Comparison of ENCODE assay signal across 8 mouse cellular contexts in the genomic region with DNA sequence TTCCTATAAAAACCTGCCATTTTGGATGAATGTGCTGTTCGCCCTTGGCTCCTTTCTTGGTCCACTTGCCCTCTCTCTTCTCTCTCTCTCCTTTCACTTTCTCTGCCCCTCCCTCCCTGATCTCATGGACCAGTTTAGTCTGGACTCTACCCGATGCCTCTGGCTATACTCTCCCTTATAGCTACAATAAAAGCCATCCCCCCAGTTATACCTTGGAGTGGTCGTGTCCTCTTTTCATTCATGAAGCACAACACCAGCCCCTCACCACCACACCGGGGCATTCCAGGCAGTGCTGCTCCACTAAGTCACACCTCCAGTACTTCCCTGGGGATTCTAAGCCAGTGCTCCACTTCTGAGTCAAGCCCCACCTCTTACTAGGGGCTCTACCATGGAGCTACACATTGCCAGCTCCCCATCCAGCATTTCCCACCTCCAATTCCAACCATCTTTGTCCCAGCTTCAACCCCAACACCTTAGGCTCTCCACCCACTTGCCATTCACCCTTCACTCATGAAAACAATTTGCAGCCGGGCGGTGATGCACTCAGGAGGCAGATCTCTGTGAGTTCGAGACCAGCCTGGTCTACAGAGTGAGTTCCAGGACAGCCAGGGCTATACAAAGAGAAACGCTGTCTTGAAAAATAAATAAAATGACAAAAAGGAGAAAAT. TPM values are rescaled to one million over a fixed set of nuclear protein-coding genes. Genes with fewer than 3 reads are reported as not detected.
DNase-seq lines count a peak whose midpoint lies in the region; ATAC-seq and TF ChIP-seq lines count a peak whose summit lies in the region.

No protein-coding gene starts in this region.

- no peak for DNase-seq in neural tube, embryonic 11.5 days (ENCODE audit: low spot score)
- no peak for DNase-seq in neural tube, embryonic 10.5 days (ENCODE audit: extremely low spot score, low spot score)
- no peak for DNase-seq in stomach, postnatal 0 days (ENCODE audit: low spot score)
- DNase-seq in cerebellum, adult 8-10 months: no peak
- DNase-seq in left cerebral cortex, adult 9 months (ENCODE audit: low spot score in 2 of 2): no peak

- 70% methylated on average over 8 of the region's 8 CpGs for WGBS in neural tube, embryonic 11.5 days
- 70% methylated on average over 8 of the region's 8 CpGs for WGBS in liver, embryonic 12.5 days (ENCODE audit: insufficient replicate concordance)
- 75% methylated on average over 8 of the region's 8 CpGs for WGBS in stomach, postnatal 0 days

- H3K9ac ChIP-seq in neural tube, embryonic 11.5 days (ENCODE audit: low read length): peak overlapping the region; percentile 41; the same call in 1 of the 2 replicates
- H3K9ac ChIP-seq in liver, embryonic 12.5 days: peak overlapping the region; percentile 58; the same call in 1 of the 2 replicates
- H3K9ac ChIP-seq in stomach, postnatal 0 days (ENCODE audit: low read length): no peak overlapping the region

- no peak overlapping the region for H3K27ac ChIP-seq in neural tube, embryonic 11.5 days (ENCODE audit: low read depth, low read length)
- peak overlapping the region; percentile 89 for H3K27ac ChIP-seq in liver, embryonic 12.5 days
- H3K27ac ChIP-seq in stomach, postnatal 0 days (replicated peaks): peak overlapping the region; percentile 91

- no peaks in the 10 kb centered on the region for H3K9me3 ChIP-seq in erythroblast, embryonic 14.5 days (ENCODE audit: control insufficient read depth, low read length)
- no peaks in the 10 kb centered on the region for H3K9me3 ChIP-seq in neural tube, embryonic 11.5 days (ENCODE audit: control insufficient read depth, low read length)
- no peaks in the 10 kb centered on the region for H3K9me3 ChIP-seq in liver, embryonic 12.5 days (replicated peaks)
- no peaks in the 10 kb centered on the region for H3K9me3 ChIP-seq in stomach, postnatal 0 days (ENCODE audit: control insufficient read depth, low read length)

- no peak for TF ChIP-seq CTCF in stomach, postnatal 0 days (IDR thresholded peaks at IDR 0.05; ENCODE audit: low read depth)

- H3K4me1 ChIP-seq in erythroblast, embryonic 14.5 days (ENCODE audit: control insufficient read depth): peaks cover 68% of the 10 kb centered on the region
- peaks cover 15% of the 10 kb centered on the region for H3K4me1 ChIP-seq in neural tube, embryonic 11.5 days (ENCODE audit: control insufficient read depth, insufficient read depth, low read length)
- peaks cover 72% of the 10 kb centered on the region for H3K4me1 ChIP-seq in liver, embryonic 12.5 days
- H3K4me1 ChIP-seq in stomach, postnatal 0 days (replicated peaks; ENCODE audit: control insufficient read depth, insufficient read depth): peaks cover 5% of the 10 kb centered on the region

- no peaks in the 10 kb centered on the region for H3K27me3 ChIP-seq in erythroblast, embryonic 14.5 days (ENCODE audit: control insufficient read depth)
- H3K27me3 ChIP-seq in neural tube, embryonic 11.5 days (ENCODE audit: control insufficient read depth, insufficient read depth, low read length): no peaks in the 10 kb centered on the region
- H3K27me3 ChIP-seq in liver, embryonic 12.5 days (replicated peaks): no peaks in the 10 kb centered on the region
- H3K27me3 ChIP-seq in stomach, postnatal 0 days (ENCODE audit: control insufficient read depth, insufficient read depth, low read length): no peaks in the 10 kb centered on the region

- H3K4me2 ChIP-seq in neural tube, embryonic 11.5 days (ENCODE audit: low read depth): no peak overlapping the region
- peak overlapping the region; percentile 96 for H3K4me2 ChIP-seq in liver, embryonic 12.5 days
- H3K4me2 ChIP-seq in stomach, postnatal 0 days (replicated peaks; ENCODE audit: low read depth): peak overlapping the region; percentile 64

- TF ChIP-seq EP300 in stomach, postnatal 0 days (optimal IDR thresholded peaks at IDR 0.05): no peak

- ATAC-seq in erythroblast, adult 5-6 weeks (replicated peaks; ENCODE audit: low FRiP score, poor library complexity, severe bottlenecking): no peak
- no peak for ATAC-seq in neural tube, embryonic 11.5 days (ENCODE audit: insufficient read depth, low FRiP score, low TSS enrichment)
- no peak for ATAC-seq in liver, embryonic 12.5 days
- no peak for ATAC-seq in stomach, postnatal 0 days (ENCODE audit: low FRiP score, low TSS enrichment)

- H3K36me3 ChIP-seq in erythroblast, embryonic 14.5 days (ENCODE audit: control insufficient read depth): peaks cover 2% of the 10 kb centered on the region; the same call in 1 of the 2 replicates
- no peaks in the 10 kb centered on the region for H3K36me3 ChIP-seq in neural tube, embryonic 11.5 days (ENCODE audit: control insufficient read depth, insufficient read depth, low read length)
- 0 out of 2 replicates have a peak, but pooled peaks cover 4% of the 10 kb centered on the region for H3K36me3 ChIP-seq in liver, embryonic 12.5 days
- no peaks in the 10 kb centered on the region for H3K36me3 ChIP-seq in stomach, postnatal 0 days (ENCODE audit: control insufficient read depth, insufficient read depth, low read length)

- peak overlapping the region; percentile 63 for H3K4me3 ChIP-seq in erythroblast, embryonic 14.5 days (replicated peaks)
- no peak overlapping the region for H3K4me3 ChIP-seq in neural tube, embryonic 11.5 days (ENCODE audit: low read depth, low read length)
- H3K4me3 ChIP-seq in liver, embryonic 12.5 days: 0 out of 2 replicates have a peak overlapping the region, but pooled peaks have one; percentile 58
- no peak overlapping the region for H3K4me3 ChIP-seq in stomach, postnatal 0 days (ENCODE audit: low read depth, low read length)

RNA-seq across cellular contexts. Expression of a gene that starts 2.7 kb away (rescaled TPM):
- polyA plus RNA-seq in erythroblast, embryonic 14.5 days (2012): 1.1 and 2.6 TPM in 2 replicates
- 5.8 and 9.0 TPM in 2 replicates for total RNA-seq in erythroblast, adult 5-6 weeks (2015; ENCODE audit: low replicate concordance)
- 10.7 and 11.2 TPM in 2 replicates for total RNA-seq in erythroblast, adult 5-6 weeks (2017; ENCODE audit: low replicate concordance)
- polyA plus RNA-seq in neural tube, embryonic 11.5 days (2014; fragmentation: Nextera tagmentation; extraction: Ambion mirVana): 34.1 and 37.4 TPM in 2 replicates
- polyA plus RNA-seq in liver, embryonic 12.5 days (2016; fragmentation: Nextera tagmentation; extraction: Ambion mirVana): 50.4 and 54.7 TPM in 2 replicates
- polyA plus RNA-seq in stomach, postnatal 0 days (2015; fragmentation: Nextera tagmentation; extraction: Ambion mirVana): 101 and 108 TPM in 2 replicates

RNA-seq across cellular contexts. Expression of a gene that starts 12.6 kb away (rescaled TPM):
- 0.31 and 0.50 TPM in 2 replicates for polyA plus RNA-seq in erythroblast, embryonic 14.5 days (2012)
- not detected in 2 replicates for total RNA-seq in erythroblast, adult 5-6 weeks (2015; ENCODE audit: low replicate concordance)
- not detected in 2 replicates for total RNA-seq in erythroblast, adult 5-6 weeks (2017; ENCODE audit: low replicate concordance)
- polyA plus RNA-seq in neural tube, embryonic 11.5 days (2014; fragmentation: Nextera tagmentation; extraction: Ambion mirVana): 0.78 and 1.1 TPM in 2 replicates
- 1.5 and 1.8 TPM in 2 replicates for polyA plus RNA-seq in liver, embryonic 12.5 days (2016; fragmentation: Nextera tagmentation; extraction: Ambion mirVana)
- polyA plus RNA-seq in stomach, postnatal 0 days (2015; fragmentation: Nextera tagmentation; extraction: Ambion mirVana): 16.6 and 16.9 TPM in 2 replicates

RNA-seq across cellular contexts. Expression of a gene that starts 41.1 kb away (rescaled TPM):
- 0.42 and 1.0 TPM in 2 replicates for polyA plus RNA-seq in erythroblast, embryonic 14.5 days (2012)
- total RNA-seq in erythroblast, adult 5-6 weeks (2015; ENCODE audit: low replicate concordance): 1.3 TPM in 1 of 2 replicates, not detected in the other
- total RNA-seq in erythroblast, adult 5-6 weeks (2017; ENCODE audit: low replicate concordance): 2.8 and 9.9 TPM in 2 replicates
- 1.3 and 2.3 TPM in 2 replicates for polyA plus RNA-seq in neural tube, embryonic 11.5 days (2014; fragmentation: Nextera tagmentation; extraction: Ambion mirVana)
- 0.80 and 0.87 TPM in 2 replicates for polyA plus RNA-seq in liver, embryonic 12.5 days (2016; fragmentation: Nextera tagmentation; extraction: Ambion mirVana)
- polyA plus RNA-seq in stomach, postnatal 0 days (2015; fragmentation: Nextera tagmentation; extraction: Ambion mirVana): 7.9 and 8.0 TPM in 2 replicates

RNA-seq across cellular contexts. Expression of a gene that starts 41.2 kb away (rescaled TPM):
- polyA plus RNA-seq in erythroblast, embryonic 14.5 days (2012): 543 and 840 TPM in 2 replicates
- 1,095 and 1,392 TPM in 2 replicates for total RNA-seq in erythroblast, adult 5-6 weeks (2015; ENCODE audit: low replicate concordance)
- 1,351 and 1,490 TPM in 2 replicates for total RNA-seq in erythroblast, adult 5-6 weeks (2017; ENCODE audit: low replicate concordance)
- 16.0 and 17.7 TPM in 2 replicates for polyA plus RNA-seq in neural tube, embryonic 11.5 days (2014; fragmentation: Nextera tagmentation; extraction: Ambion mirVana)
- polyA plus RNA-seq in liver, embryonic 12.5 days (2016; fragmentation: Nextera tagmentation; extraction: Ambion mirVana): 157 and 165 TPM in 2 replicates
- 21.6 and 26.6 TPM in 2 replicates for polyA plus RNA-seq in stomach, postnatal 0 days (2015; fragmentation: Nextera tagmentation; extraction: Ambion mirVana)

RNA-seq across cellular contexts. Expression of a gene that starts 48.0 kb away (rescaled TPM):
- polyA plus RNA-seq in erythroblast, embryonic 14.5 days (2012): not detected in 2 replicates
- total RNA-seq in erythroblast, adult 5-6 weeks (2015; ENCODE audit: low replicate concordance): not detected in 2 replicates
- total RNA-seq in erythroblast, adult 5-6 weeks (2017; ENCODE audit: low replicate concordance): not detected in 2 replicates
- not detected in 2 replicates for polyA plus RNA-seq in neural tube, embryonic 11.5 days (2014; fragmentation: Nextera tagmentation; extraction: Ambion mirVana)
- not detected in 2 replicates for polyA plus RNA-seq in liver, embryonic 12.5 days (2016; fragmentation: Nextera tagmentation; extraction: Ambion mirVana)
- polyA plus RNA-seq in stomach, postnatal 0 days (2015; fragmentation: Nextera tagmentation; extraction: Ambion mirVana): 0.69 and 0.90 TPM in 2 replicates

Comparison
In these comparisons a context has a peak if more than half of its experiments do, and no peak if none do; other contexts are left out.
1. H3K4me3 ChIP-seq: peak in erythroblast, embryonic 14.5 days (single experiment) and liver, embryonic 12.5 days (single experiment); none in neural tube, embryonic 11.5 days (single experiment) and stomach, postnatal 0 days (single experiment).